Mouse (Mus musculus) inflammation-experienced regulatory T-cells, adult 6 months (primary cell): ENCODE results near the gene Aoah. TPM values are rescaled to one million over a fixed set of nuclear protein-coding genes. Genes with fewer than 3 reads are reported as not detected.

Experiments used
- ATAC-seq: one replicate; pipeline ENCODE4 v1.8.0; 2017
- polyA plus RNA-seq, 3 experiments: library from polyadenylated mRNA; unstranded; fragments of 100-300 nt; shearing (Covaris generic); gene quantifications; one replicate each; pipeline ENCODE4 v1.2.1; 2017

Gene Aoah
- polyA plus RNA-seq, 3 experiments from 2014 or later = not detected

GRCm38 (mm10) chr13:21082686-21083085 is 288.8 kb downstream of the Aoah start:
- ATAC-seq = no peak
